In genomic region chr17:17235186-17235482, GRCm38 (mm10) we compare ENCODE assay signal across 8 mouse cellular contexts.
DNase-seq lines count a peak whose midpoint lies in the region; ATAC-seq and TF ChIP-seq lines count a peak whose summit lies in the region.
"Not testable (repeated sequence)": the region's sequence is repeated elsewhere in the genome, so short reads cannot be mapped to it uniquely, and the experiment has no call there.

No protein-coding gene starts in this region.

- H3K4me3 ChIP-seq in ES-Bruce4 (ENCODE audit: low read depth, low read length) (peak overlapping the region; percentile 94), myocyte (peak overlapping the region; percentile 40)
- peak overlapping the region; percentile 46 for H3K4me3 ChIP-seq in forebrain, embryonic 11.5 days (ENCODE audit: low read depth, low read length)
- H3K4me3 ChIP-seq in heart, postnatal 0 days (ENCODE audit: low read depth, low read length), result peak overlapping the region; percentile 55
- H3K4me3 ChIP-seq in kidney, embryonic 16.5 days (ENCODE audit: low read length), result peak overlapping the region; percentile 65
- peak overlapping the region; percentile 60 for H3K4me3 ChIP-seq in liver, postnatal 0 days (ENCODE audit: low read depth, low read length)
- H3K4me3 ChIP-seq in testis, adult 2 months (ENCODE audit: control insufficient read depth, low read depth, low read length), result peak overlapping the region; percentile 75

- H3K27ac ChIP-seq in ES-Bruce4 (ENCODE audit: insufficient read depth, low read length), result 0 out of 2 replicates have a peak overlapping the region, but pooled peaks have one; percentile 44
- not testable (repeated sequence) for H3K27ac ChIP-seq in forebrain, embryonic 11.5 days (ENCODE audit: low read depth, low read length); kidney, embryonic 16.5 days (ENCODE audit: low read length)
- peak overlapping the region; percentile 79 for H3K27ac ChIP-seq in heart, postnatal 0 days (ENCODE audit: low read depth)
- peak overlapping the region; percentile 81 for H3K27ac ChIP-seq in liver, postnatal 0 days (ENCODE audit: low read depth)
- peak overlapping the region; percentile 43 for H3K27ac ChIP-seq in testis, adult 2 months (ENCODE audit: control insufficient read depth, insufficient read depth, low read depth, low read length)

- not testable (repeated sequence) for TF ChIP-seq CTCF in ES-Bruce4 (IDR thresholded peaks at IDR 0.05; ENCODE audit: low read depth, low read length); heart, postnatal 0 days (IDR thresholded peaks at IDR 0.05; ENCODE audit: low read depth); liver, postnatal 0 days (IDR thresholded peaks at IDR 0.05; ENCODE audit: low read depth); testis, adult 2 months (IDR thresholded peaks at IDR 0.05; ENCODE audit: control insufficient read depth, insufficient read depth, insufficient replicate concordance, low read depth, low read length)

- not testable (repeated sequence) for TF ChIP-seq EP300 in ES-Bruce4 (IDR thresholded peaks at IDR 0.05; ENCODE audit: insufficient read depth, low read depth, low read length); heart, postnatal 0 days (IDR thresholded peaks at IDR 0.05; ENCODE audit: low read depth); liver, postnatal 0 days (IDR thresholded peaks at IDR 0.05; ENCODE audit: low read depth)

- not testable (repeated sequence) for H3ac ChIP-seq in myocyte (ENCODE audit: control insufficient read depth, insufficient read length)

- peak overlapping the region; percentile 90; the same call in 1 of the 2 replicates for H3K9ac ChIP-seq in ES-Bruce4 (ENCODE audit: low read depth, poor library complexity, severe bottlenecking)
- peak overlapping the region; percentile 55 for H3K9ac ChIP-seq in forebrain, embryonic 11.5 days (ENCODE audit: low read length)
- H3K9ac ChIP-seq in heart, postnatal 0 days (replicated peaks; ENCODE audit: low read depth, low read length), result peak overlapping the region; percentile 69
- H3K9ac ChIP-seq in kidney, embryonic 16.5 days (replicated peaks; ENCODE audit: low read length), result peak overlapping the region; percentile 45
- peak overlapping the region; percentile 64 for H3K9ac ChIP-seq in liver, postnatal 0 days (replicated peaks)

- TF ChIP-seq POLR2A in ES-Bruce4 (IDR thresholded peaks at IDR 0.05; ENCODE audit: insufficient read depth, low read length); myocyte (IDR thresholded peaks at IDR 0.05; ENCODE audit: insufficient read length, low read depth); testis, adult 2 months (IDR thresholded peaks at IDR 0.05; ENCODE audit: control insufficient read depth, low read depth, low read length): not testable (repeated sequence)

- ATAC-seq in forebrain, embryonic 11.5 days (replicated peaks; ENCODE audit: low FRiP score); heart, postnatal 0 days (ENCODE audit: insufficient read depth, low read depth); kidney, embryonic 16.5 days (ENCODE audit: low FRiP score, low TSS enrichment); liver, postnatal 0 days: not testable (repeated sequence)

- H3K79me2 ChIP-seq in myocyte (ENCODE audit: control insufficient read depth, insufficient read depth), result peaks cover 16% of the 10 kb centered on the region

- peak; percentile 9 for DNase-seq in c-Kit-negative CD71-positive TER-119-positive erythroid progenitor cells, embryonic 14.5 days (ENCODE audit: low read depth, low spot score)
- DNase-seq in forebrain, embryonic 11.5 days (ENCODE audit: low spot score); liver, postnatal 0 days: not testable (repeated sequence)
- peak; percentile 6 for DNase-seq in heart, postnatal 0 days (ENCODE audit: low spot score)

- under 1% methylated on average over 5 of the region's 5 CpGs for WGBS in forebrain, embryonic 11.5 days
- under 1% methylated on average over 5 of the region's 5 CpGs for WGBS in heart, postnatal 0 days
- under 1% methylated on average over 5 of the region's 5 CpGs for WGBS in kidney, embryonic 16.5 days
- WGBS in liver, postnatal 0 days (ENCODE audit: insufficient replicate concordance), result 0% methylated on average over 5 of the region's 5 CpGs

- H3K36me3 ChIP-seq in ES-Bruce4 (ENCODE audit: control insufficient read depth, insufficient read depth, low read length, poor library complexity, severe bottlenecking); forebrain, embryonic 11.5 days (ENCODE audit: control insufficient read depth, insufficient read depth, low read length); heart, postnatal 0 days (replicated peaks; ENCODE audit: control insufficient read depth, insufficient read depth, low read length); kidney, embryonic 16.5 days (ENCODE audit: insufficient read depth, low read length); liver, postnatal 0 days (replicated peaks; ENCODE audit: insufficient read depth, low read length); myocyte (ENCODE audit: control insufficient read depth, insufficient read depth); testis, adult 2 months (ENCODE audit: control insufficient read depth, insufficient read depth, low read length): not testable (repeated sequence)

- peak overlapping the region; percentile 49 for H3K4me2 ChIP-seq in forebrain, embryonic 11.5 days (ENCODE audit: low read depth, low read length, severe bottlenecking)
- peak overlapping the region; percentile 64 for H3K4me2 ChIP-seq in heart, postnatal 0 days (ENCODE audit: low read depth, low read length)
- peak overlapping the region; percentile 60 for H3K4me2 ChIP-seq in kidney, embryonic 16.5 days (replicated peaks; ENCODE audit: low read depth, low read length)
- H3K4me2 ChIP-seq in liver, postnatal 0 days (ENCODE audit: low read depth, low read length), result peak overlapping the region; percentile 58
- peak overlapping the region; percentile 72 for H3K4me2 ChIP-seq in myocyte (ENCODE audit: low read depth)

- H3K4me1 ChIP-seq in ES-Bruce4 (ENCODE audit: control insufficient read depth, insufficient read depth, low read length); forebrain, embryonic 11.5 days (replicated peaks; ENCODE audit: control insufficient read depth, insufficient read depth, low read length); heart, postnatal 0 days (ENCODE audit: control insufficient read depth, insufficient read depth); kidney, embryonic 16.5 days (ENCODE audit: insufficient read depth, low read length); liver, postnatal 0 days (ENCODE audit: insufficient read depth); testis, adult 2 months (ENCODE audit: control insufficient read depth, insufficient read depth, low read length): not testable (repeated sequence)

- not testable (repeated sequence) for H3K27me3 ChIP-seq in ES-Bruce4 (ENCODE audit: control insufficient read depth, insufficient read depth, low read length, poor library complexity, severe bottlenecking); forebrain, embryonic 11.5 days (ENCODE audit: control insufficient read depth, insufficient read depth, low read length); heart, postnatal 0 days (ENCODE audit: control insufficient read depth, insufficient read depth, low read length); kidney, embryonic 16.5 days (ENCODE audit: insufficient read depth, low read length); liver, postnatal 0 days (ENCODE audit: insufficient read depth, low read length); myocyte (ENCODE audit: control insufficient read depth, insufficient read depth, insufficient read length); testis, adult 2 months (ENCODE audit: control insufficient read depth, insufficient read depth, low read length)

- H3K9me3 ChIP-seq in ES-Bruce4 (replicated peaks; ENCODE audit: control insufficient read depth, insufficient read depth, low read length, poor library complexity, severe bottlenecking); forebrain, embryonic 11.5 days (ENCODE audit: control insufficient read depth, low read length); heart, postnatal 0 days (replicated peaks; ENCODE audit: control insufficient read depth, low read length); kidney, embryonic 16.5 days (ENCODE audit: low read length); liver, postnatal 0 days (ENCODE audit: low read length): not testable (repeated sequence)

Comparison
In these comparisons a context has a peak if more than half of its experiments do, and no peak if none do; other contexts are left out.
1. H3K4me3 ChIP-seq: peak in every context shown above with its lines; median percentile 94 in ES-Bruce4; 75 in testis, adult 2 months; 65 in kidney, embryonic 16.5 days; 60 in liver, postnatal 0 days; 55 in heart, postnatal 0 days; 46 in forebrain, embryonic 11.5 days; 40 in myocyte.